Mouse (Mus musculus) heart, adult 2 months (tissue): ENCODE measurements around the gene Xrcc1. TPM values are rescaled to one million over a fixed set of nuclear protein-coding genes. Genes with fewer than 3 reads are reported as not detected.

Source experiments
- DNase-seq, 2 experiments: peaks; one replicate each; pipeline ENCODE4 v3.0.0; 2021
- H3K27ac ChIP-seq: fragments of 200-600 bp; 2 replicates; pipeline ENCODE4 v1.8.1; 2022
- H3K27me3 ChIP-seq: fragments of 200-500 bp; 2 replicates; pipeline ENCODE4 v1.6.1; 2012; ENCODE audit warnings: mild to moderate bottlenecking, low read length, inconsistent platforms, mixed read lengths; ENCODE audit not compliant: control insufficient read depth, insufficient read depth
- H3K36me3 ChIP-seq: fragments of 200-500 bp; 2 replicates; pipeline ENCODE4 v1.6.1; 2012; ENCODE audit warnings: low read length, inconsistent platforms; ENCODE audit not compliant: control insufficient read depth, insufficient read depth
- H3K4me1 ChIP-seq: fragments of 200-500 bp; 2 replicates; pipeline ENCODE4 v1.6.1; 2011; ENCODE audit warnings: low read length; ENCODE audit not compliant: control insufficient read depth, insufficient read depth
- H3K4me3 ChIP-seq: fragments of 200-600 bp; 2 replicates; pipeline ENCODE4 v1.8.1; 2022
- H3K79me2 ChIP-seq: fragments of 200-500 bp; replicated peaks from 2 replicates; pipeline ENCODE4 v1.6.1; 2012; ENCODE audit warnings: mild to moderate bottlenecking, inconsistent platforms, low read length, moderate library complexity, mixed read lengths; ENCODE audit not compliant: control insufficient read depth, insufficient read depth
- H3K9ac ChIP-seq: fragments of 200-500 bp; 2 replicates; pipeline ENCODE4 v1.6.1; 2012; ENCODE audit warnings: low read depth, mild to moderate bottlenecking, control low read depth, inconsistent platforms, low read length, mixed read lengths
- CTCF ChIP-seq: fragments of 200-600 bp; IDR thresholded peaks from 2 replicates; pipeline ENCODE4 v1.8.1; 2022; ENCODE audit warnings: antibody characterized with exemption, mild to moderate bottlenecking, moderate library complexity
- EP300 ChIP-seq: fragments of 200-500 bp; IDR thresholded peaks from 2 replicates; pipeline ENCODE4 v1.6.1; 2011; ENCODE audit warnings: low read depth, low read length, control low read depth; ENCODE audit not compliant: insufficient read depth
- POLR2A ChIP-seq: fragments of 200-500 bp; IDR thresholded peaks from 2 replicates; pipeline ENCODE4 v1.6.1; 2011; ENCODE audit warnings: mild to moderate bottlenecking, low read depth, low read length, control low read depth; ENCODE audit not compliant: insufficient read depth
- WGBS: fragments of 180-500 bp; shearing (Covaris S2); methylation state at CpG from one replicate; pipeline ENCODE4 v1.1.7; 2018; 5-methylcytosine and 5-hydroxymethylcytosine counted together
- intact Hi-C: fragments of 180-260 bp; cut with DNase I; formaldehyde crosslinking; loops from one replicate; pipeline ENCODE4 v1.15.1; 2025
- polyA plus RNA-seq: library from polyadenylated mRNA; depleted of rRNA; stranded (reverse); fragments of >200 nt; gene quantifications from 2 replicates; pipeline ENCODE4 v1.2.3, GENCODE M21; 2012
- total RNA-seq, 2 experiments: library from RNA; stranded (reverse); gene quantifications; 2 replicates each; pipeline ENCODE4 v1.2.3; 2021

Gene Xrcc1
- total and polyA plus RNA-seq, 3 experiments, result 21.8 to 25.6 (median 25.0) TPM

DNA sequence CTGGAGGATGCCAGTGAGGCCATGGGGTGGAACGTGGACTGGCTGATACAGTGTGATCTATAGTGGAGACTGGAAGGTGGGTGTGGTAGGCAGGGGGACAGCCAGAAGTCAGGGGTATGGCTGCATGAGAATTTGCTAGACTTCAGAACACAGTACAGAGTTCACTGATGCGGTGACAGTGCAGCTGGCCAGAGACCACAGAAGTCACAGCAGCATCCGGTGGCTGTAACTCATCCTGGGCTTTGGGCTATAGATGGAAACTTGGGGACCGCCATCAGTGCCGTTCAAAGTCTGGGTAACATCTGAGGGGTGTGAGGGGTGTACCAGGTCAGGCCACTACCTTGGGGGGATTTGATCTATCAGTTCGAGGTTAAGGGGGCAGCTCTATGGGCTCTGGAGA, 22.4 kb upstream of the Xrcc1 start:
- no peaks in the 10 kb centered on the region for H3K4me1 ChIP-seq
- no peak overlapping the region for H3K4me3 ChIP-seq

GRCm38 (mm10) chr7:24524978-24525377, 21.1 kb upstream of the Xrcc1 start:
- Histone ChIP-seq H3K9ac (no peak overlapping the region), H3K27me3 (no peaks in the 10 kb centered on the region), H3K36me3 (no peaks in the 10 kb centered on the region), H3K27ac (no peak overlapping the region), H3K79me2 (no peaks in the 10 kb centered on the region), H3K4me1 (no peaks in the 10 kb centered on the region), H3K4me3 (no peak overlapping the region)
- WGBS, result 76% methylated on average over 6 of the region's 6 CpGs
- no peak for TF ChIP-seq EP300
- TF ChIP-seq POLR2A, result no peak
- no peak for TF ChIP-seq CTCF
- intact Hi-C loops, result loop anchor here (5.0 kb wide), 1 partner anchor 53 kb away; no protein-coding TSS in a partner anchor
- no peak for DNase-seq

More for the DNA sequence above, 22.4 kb upstream of the Xrcc1 start:
- H3K27ac ChIP-seq, result no peak overlapping the region
- no peak for TF ChIP-seq CTCF
- TF ChIP-seq EP300, result no peak
- no peak for TF ChIP-seq POLR2A
- 78% methylated on average over 6 of the region's 6 CpGs for WGBS
- no peak for DNase-seq
- H3K9ac ChIP-seq, result no peak overlapping the region
- H3K79me2 ChIP-seq, result no peaks in the 10 kb centered on the region
- no peaks in the 10 kb centered on the region for H3K36me3 ChIP-seq
- intact Hi-C loops, result no loop called here
- H3K27me3 ChIP-seq, result no peaks in the 10 kb centered on the region

- no peak overlapping the region for H3K27ac ChIP-seq
- H3K36me3 ChIP-seq, result no peaks in the 10 kb centered on the region
- no peak overlapping the region for H3K9ac ChIP-seq
- no peaks in the 10 kb centered on the region for H3K27me3 ChIP-seq
- intact Hi-C loops, result loop anchor here (5.0 kb wide), 1 partner anchor 54 kb away; no protein-coding TSS in a partner anchor
- 81% methylated on average over 12 of the region's 12 CpGs for WGBS
- no peaks in the 10 kb centered on the region for H3K79me2 ChIP-seq
- TF ChIP-seq EP300 (no peak), POLR2A (no peak), CTCF (no peak)
- no peaks in the 10 kb centered on the region for H3K4me1 ChIP-seq
- no peak overlapping the region for H3K4me3 ChIP-seq
- no peak for DNase-seq
Measured at GRCm38 (mm10) chr7:24525686-24526420, 20.2 kb upstream of the Xrcc1 start.

GRCm38 (mm10) chr7:24528861-24529260, 17.2 kb upstream of the Xrcc1 start:
- no peak for DNase-seq

GRCm38 (mm10) chr7:24529580-24529979, 16.5 kb upstream of the Xrcc1 start:
- H3K36me3 ChIP-seq, result peaks cover 3% of the 10 kb centered on the region; the same call in 1 of the 2 replicates
- H3K27ac ChIP-seq, result peak overlapping the region; percentile 86
- no peaks in the 10 kb centered on the region for H3K27me3 ChIP-seq
- peaks cover 2% of the 10 kb centered on the region; the same call in 1 of the 2 replicates for H3K4me1 ChIP-seq
- intact Hi-C loops, result loop anchor here (5.0 kb wide), 1 partner anchor 57 kb away; no protein-coding TSS in a partner anchor
- TF ChIP-seq POLR2A, result no peak
- TF ChIP-seq CTCF, result no peak
- no peak for TF ChIP-seq EP300
- H3K9ac ChIP-seq, result peak overlapping the region; percentile 77
- H3K79me2 ChIP-seq, result peaks cover 2% of the 10 kb centered on the region; the same call in 1 of the 2 replicates
- WGBS, result 39% methylated on average over 11 of the region's 11 CpGs
- peak overlapping the region; percentile 61 for H3K4me3 ChIP-seq
- no peak for DNase-seq

More at GRCm38 (mm10) chr7:24528861-24529260, 17.2 kb upstream of the Xrcc1 start:
- 66% methylated on average over 11 of the region's 11 CpGs for WGBS
- Histone ChIP-seq H3K27ac (no peak overlapping the region; the same call in 1 of the 2 replicates), H3K4me3 (no peak overlapping the region), H3K79me2 (no peaks in the 10 kb centered on the region; the same call in 1 of the 2 replicates), H3K9ac (no peak overlapping the region), H3K36me3 (peaks cover 3% of the 10 kb centered on the region; the same call in 1 of the 2 replicates), H3K4me1 (peaks cover 2% of the 10 kb centered on the region; the same call in 1 of the 2 replicates), H3K27me3 (no peaks in the 10 kb centered on the region)
- TF ChIP-seq EP300 (no peak), POLR2A (no peak), CTCF (no peak)
- intact Hi-C loops, result loop anchor here (5.0 kb wide), 1 partner anchor 57 kb away; no protein-coding TSS in a partner anchor
